Mouse (Mus musculus): ENCODE data around the gene Rps15. TPM values are rescaled to one million over a fixed set of nuclear protein-coding genes. Genes with fewer than 3 reads are reported as not detected.
A peak's percentile ranks its signal among the peaks of the same experiment; 100 is the strongest.

Gene Rps15
- polyA plus RNA-seq, 1 experiment from 2014 or later: 527 TPM

DNA sequence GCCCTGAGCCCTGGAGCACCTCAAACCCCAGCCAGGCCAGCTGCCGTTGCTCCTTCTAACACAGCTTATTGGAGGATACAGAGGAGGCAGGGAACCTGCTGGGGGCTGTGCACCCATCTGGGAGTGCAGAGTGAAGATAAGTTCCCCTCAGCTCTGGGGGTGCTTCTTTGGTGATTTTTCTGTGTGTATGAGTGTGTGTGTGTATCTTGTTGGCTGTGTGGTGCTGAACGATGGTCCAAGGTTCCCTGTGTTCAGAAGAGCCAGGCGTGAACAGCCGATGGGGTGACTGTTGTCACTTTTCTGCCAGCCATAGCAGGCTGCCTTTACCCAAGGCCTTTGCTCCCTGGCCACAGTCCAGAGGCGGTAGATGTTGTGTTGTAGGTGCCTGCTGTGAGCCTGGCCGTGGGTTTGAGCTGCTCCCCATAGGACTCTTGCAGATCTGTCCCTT lies 21.5 kb upstream of the Rps15 start:
- Histone ChIP-seq H3K36me3 (ENCODE audit: control insufficient read depth, insufficient read depth, low read length) (peaks cover 3% of the 10 kb centered on the region; the same call in 1 of the 2 replicates), H3K4me3 (ENCODE audit: low read length) (no peak overlapping the region), H3K4me1 (ENCODE audit: control insufficient read depth, insufficient read depth, low read depth, low read length) (peaks cover 52% of the 10 kb centered on the region), H3K9me3 (ENCODE audit: control insufficient read depth, low read length) (no peaks in the 10 kb centered on the region), H3K9ac (ENCODE audit: low read depth, low read length) (peak overlapping the region; percentile 47), H3K27ac (ENCODE audit: low read depth, low read length) (peak overlapping the region; percentile 12; the same call in 1 of the 2 replicates), H3K4me2 (ENCODE audit: low read length) (no peak overlapping the region), H3K27me3 (replicated peaks; ENCODE audit: control insufficient read depth, insufficient read depth, low read length) (no peaks in the 10 kb centered on the region)
- WGBS: 66% methylated on average over 6 of the region's 6 CpGs
- ATAC-seq: no peak

DNA sequence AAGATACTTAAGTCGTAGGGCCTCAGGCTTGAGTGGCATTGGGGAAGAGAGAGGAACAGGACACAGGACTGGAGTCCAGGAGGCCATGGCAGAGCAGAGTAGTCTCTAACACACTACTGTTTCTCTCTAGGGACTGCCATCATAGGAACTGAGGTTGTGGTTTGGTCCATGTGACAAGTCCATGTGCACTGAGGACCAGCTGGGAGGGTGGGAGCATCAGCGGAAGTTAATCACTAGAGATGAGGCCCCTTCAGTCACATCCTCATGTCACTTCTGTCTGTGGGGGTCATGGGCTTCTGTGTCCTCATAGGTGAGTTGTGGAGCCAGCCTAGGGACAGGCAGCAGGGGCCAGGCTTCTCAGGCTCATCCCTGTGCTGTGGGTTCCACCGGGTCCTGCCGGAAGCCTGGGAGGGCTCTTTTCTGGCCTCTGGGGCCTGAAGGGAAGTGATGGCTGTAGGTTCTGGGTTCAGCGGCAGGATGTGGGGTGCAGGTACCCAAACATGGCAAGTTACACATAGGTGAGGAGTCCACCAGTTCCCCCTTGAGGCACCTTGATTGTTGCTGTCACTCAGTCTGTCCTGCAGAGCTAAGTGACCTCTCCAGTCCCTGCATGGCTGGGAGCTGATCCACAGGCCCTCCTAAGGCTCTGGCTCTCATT lies 20.9 kb upstream of the Rps15 start:
- Histone ChIP-seq H3K27ac (ENCODE audit: low read depth, low read length) (no peak overlapping the region; the same call in 1 of the 2 replicates), H3K36me3 (ENCODE audit: control insufficient read depth, insufficient read depth, low read length) (peaks cover 3% of the 10 kb centered on the region; the same call in 1 of the 2 replicates), H3K4me1 (ENCODE audit: control insufficient read depth, insufficient read depth, low read depth, low read length) (peaks cover 46% of the 10 kb centered on the region), H3K9me3 (ENCODE audit: control insufficient read depth, low read length) (no peaks in the 10 kb centered on the region), H3K4me2 (ENCODE audit: low read length) (no peak overlapping the region), H3K9ac (ENCODE audit: low read depth, low read length) (peak overlapping the region; percentile 15; the same call in 1 of the 2 replicates), H3K4me3 (ENCODE audit: low read length) (no peak overlapping the region), H3K27me3 (replicated peaks; ENCODE audit: control insufficient read depth, insufficient read depth, low read length) (no peaks in the 10 kb centered on the region)
- WGBS: 84% methylated on average over 5 of the region's 5 CpGs
- ATAC-seq: no peak

DNA sequence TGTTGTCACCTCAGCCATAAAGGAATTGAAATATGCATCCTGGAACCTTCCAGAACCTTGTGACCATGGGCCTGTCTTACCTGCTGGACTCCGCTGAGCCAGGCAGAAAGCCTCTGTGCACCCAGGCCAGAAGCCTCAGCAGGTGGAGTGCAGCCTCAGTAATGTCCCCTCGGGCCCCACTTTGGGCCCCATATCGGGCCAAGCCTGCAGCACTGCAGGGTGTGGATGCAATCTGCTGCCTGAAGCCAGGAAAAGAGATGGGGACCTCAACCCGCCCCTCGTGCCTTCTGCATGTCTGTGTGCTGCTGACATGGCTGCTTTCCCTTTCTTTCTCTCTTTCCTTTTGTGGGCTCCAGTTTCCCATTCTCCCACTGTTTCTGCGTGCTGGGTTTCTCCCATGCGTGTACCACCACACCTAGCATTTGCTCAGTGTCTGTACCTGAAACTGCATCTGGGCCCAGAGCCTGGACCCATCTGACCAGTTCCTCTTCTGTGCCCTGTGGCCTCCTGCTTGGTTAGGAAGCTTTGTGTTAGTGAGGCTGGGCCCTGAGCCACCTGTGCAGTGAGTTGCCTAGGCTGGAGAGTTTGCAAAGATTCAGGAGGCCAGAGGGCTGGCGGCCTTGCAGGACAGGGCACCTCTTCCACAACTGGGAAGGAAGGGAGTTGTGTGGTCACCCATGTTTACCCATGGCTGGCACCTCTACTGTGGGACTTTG lies 20.2 kb upstream of the Rps15 start:
- Histone ChIP-seq H3K9me3 (ENCODE audit: control insufficient read depth, low read length) (no peaks in the 10 kb centered on the region), H3K27ac (ENCODE audit: low read depth, low read length) (no peak overlapping the region), H3K36me3 (ENCODE audit: control insufficient read depth, insufficient read depth, low read length) (peaks cover 4% of the 10 kb centered on the region), H3K4me3 (ENCODE audit: low read length) (no peak overlapping the region), H3K4me2 (ENCODE audit: low read length) (no peak overlapping the region), H3K27me3 (replicated peaks; ENCODE audit: control insufficient read depth, insufficient read depth, low read length) (no peaks in the 10 kb centered on the region), H3K9ac (ENCODE audit: low read depth, low read length) (no peak overlapping the region; the same call in 1 of the 2 replicates), H3K4me1 (ENCODE audit: control insufficient read depth, insufficient read depth, low read depth, low read length) (peaks cover 39% of the 10 kb centered on the region)
- no peak for ATAC-seq
- 91% methylated on average over 8 of the region's 8 CpGs for WGBS

DNA sequence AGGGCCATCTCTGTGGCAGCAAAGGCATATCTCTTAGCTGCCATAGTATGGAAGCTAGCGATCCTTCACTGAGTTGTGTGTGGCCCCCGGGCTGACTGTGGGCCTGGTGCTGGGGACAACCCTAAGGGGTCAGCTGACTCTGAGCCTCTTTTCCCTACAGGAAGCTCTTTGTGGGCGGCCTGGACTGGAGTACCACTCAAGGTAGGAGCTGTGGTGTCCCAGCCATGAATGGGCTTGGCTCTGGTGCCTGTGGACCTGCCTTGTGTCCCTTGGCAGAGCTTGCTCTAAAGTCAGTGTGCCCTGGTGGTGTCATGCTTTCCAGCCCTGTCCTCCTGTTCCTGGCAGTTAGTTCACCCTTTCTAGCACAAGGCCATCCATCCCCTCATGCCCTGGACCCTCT lies 18.4 kb upstream of the Rps15 start:
- 85% methylated on average over 3 of the region's 3 CpGs for WGBS
- H3K4me3 ChIP-seq (ENCODE audit: low read length): no peak overlapping the region
- no peak for ATAC-seq
- H3K27ac ChIP-seq (ENCODE audit: low read depth, low read length): no peak overlapping the region
- H3K27me3 ChIP-seq (replicated peaks; ENCODE audit: control insufficient read depth, insufficient read depth, low read length): no peaks in the 10 kb centered on the region
- H3K4me2 ChIP-seq (ENCODE audit: low read length): no peak overlapping the region
- H3K4me1 ChIP-seq (ENCODE audit: control insufficient read depth, insufficient read depth, low read depth, low read length): peaks cover 23% of the 10 kb centered on the region
- H3K9me3 ChIP-seq (ENCODE audit: control insufficient read depth, low read length): no peaks in the 10 kb centered on the region
- H3K9ac ChIP-seq (ENCODE audit: low read depth, low read length): no peak overlapping the region
- peaks cover 22% of the 10 kb centered on the region for H3K36me3 ChIP-seq (ENCODE audit: control insufficient read depth, insufficient read depth, low read length)

DNA sequence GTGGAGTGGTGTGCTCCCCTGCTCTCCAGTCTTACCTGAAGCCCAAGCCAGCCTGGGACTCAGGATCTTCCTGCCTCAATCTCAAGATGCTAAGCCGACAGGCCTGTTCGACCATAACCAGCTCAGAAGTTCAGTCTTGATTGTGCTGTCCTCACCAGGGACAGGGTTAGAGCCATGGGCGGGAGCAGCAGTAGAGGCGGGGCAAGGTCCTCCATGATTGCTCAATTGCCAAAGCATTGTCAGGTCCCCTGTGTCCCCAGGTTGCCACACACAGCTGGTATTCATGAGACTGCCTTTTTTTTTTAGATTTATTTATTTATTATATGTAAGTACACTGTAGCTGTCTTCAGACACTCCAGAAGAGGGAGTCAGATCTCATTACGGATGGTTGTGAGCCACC lies 16.0 kb upstream of the Rps15 start:
- H3K27ac ChIP-seq (ENCODE audit: low read depth, low read length): no peak overlapping the region
- H3K27me3 ChIP-seq (replicated peaks; ENCODE audit: control insufficient read depth, insufficient read depth, low read length): no peaks in the 10 kb centered on the region
- H3K4me1 ChIP-seq (ENCODE audit: control insufficient read depth, insufficient read depth, low read depth, low read length): peaks cover 7% of the 10 kb centered on the region; the same call in 1 of the 2 replicates
- no peak for ATAC-seq
- H3K4me3 ChIP-seq (ENCODE audit: low read length): no peak overlapping the region
- no peaks in the 10 kb centered on the region for H3K9me3 ChIP-seq (ENCODE audit: control insufficient read depth, low read length)
- H3K9ac ChIP-seq (ENCODE audit: low read depth, low read length): no peak overlapping the region
- H3K4me2 ChIP-seq (ENCODE audit: low read length): no peak overlapping the region
- 85% methylated on average over 4 of the region's 5 CpGs for WGBS
- H3K36me3 ChIP-seq (ENCODE audit: control insufficient read depth, insufficient read depth, low read length): peaks cover 34% of the 10 kb centered on the region

DNA sequence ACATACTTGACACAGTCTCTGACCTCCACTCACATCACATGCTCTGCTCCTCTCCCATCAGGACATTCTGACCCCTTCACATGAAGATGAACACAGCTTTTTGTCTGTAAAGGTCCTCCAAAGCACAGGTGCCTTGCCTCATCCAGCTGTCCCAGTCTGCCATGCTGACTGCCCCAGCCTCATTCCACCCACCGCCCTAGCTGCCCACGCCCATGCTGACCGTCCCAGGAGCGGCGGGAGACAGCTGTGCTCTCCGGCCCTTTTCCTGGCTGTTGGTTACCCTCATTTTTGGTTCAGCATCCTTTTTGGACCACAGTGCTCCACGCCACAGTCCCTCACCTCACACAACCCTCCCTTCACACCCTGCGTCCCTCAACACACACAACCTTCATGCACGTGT lies 13.9 kb upstream of the Rps15 start:
- Histone ChIP-seq H3K4me1 (ENCODE audit: control insufficient read depth, insufficient read depth, low read depth, low read length) (no peaks in the 10 kb centered on the region; the same call in 1 of the 2 replicates), H3K9ac (ENCODE audit: low read depth, low read length) (no peak overlapping the region), H3K4me3 (ENCODE audit: low read length) (no peak overlapping the region), H3K36me3 (ENCODE audit: control insufficient read depth, insufficient read depth, low read length) (peaks cover 35% of the 10 kb centered on the region), H3K27me3 (replicated peaks; ENCODE audit: control insufficient read depth, insufficient read depth, low read length) (no peaks in the 10 kb centered on the region), H3K9me3 (ENCODE audit: control insufficient read depth, low read length) (no peaks in the 10 kb centered on the region), H3K27ac (ENCODE audit: low read depth, low read length) (no peak overlapping the region), H3K4me2 (ENCODE audit: low read length) (no peak overlapping the region)
- ATAC-seq: no peak
- WGBS: 94% methylated on average over 9 of the region's 9 CpGs

DNA sequence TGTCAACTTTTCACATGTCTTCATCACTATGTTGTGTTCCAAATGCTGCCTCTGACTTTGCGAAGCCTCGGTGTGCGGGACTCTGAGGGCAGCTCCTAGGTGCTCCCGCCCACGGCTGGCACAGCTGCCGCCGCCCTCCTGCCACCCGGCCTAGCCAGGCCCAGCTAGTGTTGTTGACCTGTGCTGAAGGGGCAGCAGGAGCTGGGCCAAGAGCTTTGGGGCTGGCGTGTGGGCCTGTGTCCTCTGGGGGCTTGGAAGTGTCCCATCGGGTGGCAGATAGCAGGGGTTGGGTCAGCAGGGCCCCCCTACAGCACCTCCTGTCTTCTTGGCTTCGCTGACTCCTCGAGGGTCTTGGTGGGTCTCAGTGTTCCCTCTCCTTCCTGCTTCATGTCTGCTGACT lies 13.0 kb upstream of the Rps15 start:
- Histone ChIP-seq H3K4me1 (ENCODE audit: control insufficient read depth, insufficient read depth, low read depth, low read length) (no peaks in the 10 kb centered on the region; the same call in 1 of the 2 replicates), H3K9ac (ENCODE audit: low read depth, low read length) (no peak overlapping the region), H3K4me3 (ENCODE audit: low read length) (no peak overlapping the region), H3K27me3 (replicated peaks; ENCODE audit: control insufficient read depth, insufficient read depth, low read length) (no peaks in the 10 kb centered on the region), H3K27ac (ENCODE audit: low read depth, low read length) (no peak overlapping the region), H3K4me2 (ENCODE audit: low read length) (no peak overlapping the region), H3K9me3 (ENCODE audit: control insufficient read depth, low read length) (no peaks in the 10 kb centered on the region), H3K36me3 (ENCODE audit: control insufficient read depth, insufficient read depth, low read length) (peaks cover 41% of the 10 kb centered on the region)
- ATAC-seq: no peak
- WGBS: 92% methylated on average over 12 of the region's 12 CpGs

DNA sequence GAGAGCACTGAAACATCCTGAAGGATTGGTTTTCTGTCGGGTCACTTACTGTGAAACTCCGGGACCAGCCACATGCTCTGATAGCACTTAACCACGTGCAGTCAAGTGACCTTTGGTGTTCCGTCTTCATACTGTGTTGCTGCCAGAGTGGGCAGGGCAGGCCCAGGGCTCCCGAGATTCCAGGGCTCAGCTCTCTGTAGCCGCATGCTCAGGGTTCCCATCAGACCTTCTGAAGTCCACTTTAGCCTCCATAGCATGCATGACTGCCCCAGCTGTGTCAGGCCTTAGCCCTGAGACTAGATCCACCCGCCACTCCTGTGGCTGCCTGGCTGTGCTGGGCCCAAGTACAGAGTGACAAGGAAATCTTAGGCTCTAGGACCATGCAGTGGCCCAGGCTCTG lies 10.9 kb upstream of the Rps15 start:
- Histone ChIP-seq H3K27me3 (replicated peaks; ENCODE audit: control insufficient read depth, insufficient read depth, low read length) (no peaks in the 10 kb centered on the region), H3K4me1 (ENCODE audit: control insufficient read depth, insufficient read depth, low read depth, low read length) (no peaks in the 10 kb centered on the region; the same call in 1 of the 2 replicates), H3K27ac (ENCODE audit: low read depth, low read length) (no peak overlapping the region), H3K4me3 (ENCODE audit: low read length) (no peak overlapping the region), H3K36me3 (ENCODE audit: control insufficient read depth, insufficient read depth, low read length) (peaks cover 50% of the 10 kb centered on the region), H3K9ac (ENCODE audit: low read depth, low read length) (no peak overlapping the region), H3K4me2 (ENCODE audit: low read length) (no peak overlapping the region), H3K9me3 (ENCODE audit: control insufficient read depth, low read length) (no peaks in the 10 kb centered on the region)
- 81% methylated on average over 7 of the region's 7 CpGs for WGBS
- no peak for ATAC-seq

DNA sequence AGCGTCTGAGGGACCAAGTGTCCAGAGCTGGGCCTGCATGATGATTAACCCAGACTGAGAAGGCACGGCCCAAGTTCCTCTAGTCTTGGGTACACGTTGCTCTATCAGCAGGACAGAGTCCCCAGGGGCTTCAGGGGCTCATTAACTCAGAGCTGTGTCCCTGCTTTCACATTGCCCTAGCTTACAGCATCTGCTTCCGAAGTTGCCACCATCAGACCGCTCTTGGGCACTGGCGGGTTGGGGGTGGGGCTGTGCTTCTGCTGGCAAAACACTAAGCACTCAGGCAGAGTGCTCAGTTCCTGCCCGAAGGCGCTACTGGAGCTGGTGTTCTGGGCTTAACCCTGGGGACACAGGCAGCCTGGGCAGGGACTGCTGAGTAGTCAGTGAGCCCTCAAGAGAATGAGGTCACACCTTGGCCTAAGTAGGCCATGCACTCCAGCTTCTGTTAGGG lies 10.3 kb upstream of the Rps15 start:
- WGBS: 57% methylated on average over 8 of the region's 8 CpGs
- Histone ChIP-seq H3K27ac (ENCODE audit: low read depth, low read length) (no peak overlapping the region), H3K9ac (ENCODE audit: low read depth, low read length) (no peak overlapping the region), H3K4me3 (ENCODE audit: low read length) (no peak overlapping the region), H3K36me3 (ENCODE audit: control insufficient read depth, insufficient read depth, low read length) (peaks cover 54% of the 10 kb centered on the region), H3K4me1 (ENCODE audit: control insufficient read depth, insufficient read depth, low read depth, low read length) (no peaks in the 10 kb centered on the region; the same call in 1 of the 2 replicates), H3K4me2 (ENCODE audit: low read length) (no peak overlapping the region), H3K9me3 (ENCODE audit: control insufficient read depth, low read length) (no peaks in the 10 kb centered on the region), H3K27me3 (replicated peaks; ENCODE audit: control insufficient read depth, insufficient read depth, low read length) (no peaks in the 10 kb centered on the region)
- no peak for ATAC-seq

All from hindbrain, embryonic 16.5 days (tissue).